Mouse (Mus musculus) left cerebral cortex, postnatal 10 days (tissue): ENCODE measurements around the gene Ski. TPM values are rescaled to one million over a fixed set of nuclear protein-coding genes. Genes with fewer than 3 reads are reported as not detected.

ENCODE experiments used
- DNase-seq, 2 experiments: peaks; one replicate each; pipeline ENCODE4 v3.0.0; 2021 to 2022; ENCODE audit warnings: low spot score in 2 of 2, mixed read lengths in 1 of 2; ENCODE audit errors: extremely low spot score in 1 of 2
- intact Hi-C: fragments of 180-260 bp; cut with DNase I; formaldehyde crosslinking; loops from one replicate; pipeline ENCODE4 v1.15.1; 2025
- total RNA-seq, 2 experiments: library from RNA; stranded (reverse); gene quantifications; 2 replicates each; pipeline ENCODE4 v1.2.3; 2021

The Ski gene
- total RNA-seq, 2 experiments from 2014 or later: 108 to 111 TPM

DNA sequence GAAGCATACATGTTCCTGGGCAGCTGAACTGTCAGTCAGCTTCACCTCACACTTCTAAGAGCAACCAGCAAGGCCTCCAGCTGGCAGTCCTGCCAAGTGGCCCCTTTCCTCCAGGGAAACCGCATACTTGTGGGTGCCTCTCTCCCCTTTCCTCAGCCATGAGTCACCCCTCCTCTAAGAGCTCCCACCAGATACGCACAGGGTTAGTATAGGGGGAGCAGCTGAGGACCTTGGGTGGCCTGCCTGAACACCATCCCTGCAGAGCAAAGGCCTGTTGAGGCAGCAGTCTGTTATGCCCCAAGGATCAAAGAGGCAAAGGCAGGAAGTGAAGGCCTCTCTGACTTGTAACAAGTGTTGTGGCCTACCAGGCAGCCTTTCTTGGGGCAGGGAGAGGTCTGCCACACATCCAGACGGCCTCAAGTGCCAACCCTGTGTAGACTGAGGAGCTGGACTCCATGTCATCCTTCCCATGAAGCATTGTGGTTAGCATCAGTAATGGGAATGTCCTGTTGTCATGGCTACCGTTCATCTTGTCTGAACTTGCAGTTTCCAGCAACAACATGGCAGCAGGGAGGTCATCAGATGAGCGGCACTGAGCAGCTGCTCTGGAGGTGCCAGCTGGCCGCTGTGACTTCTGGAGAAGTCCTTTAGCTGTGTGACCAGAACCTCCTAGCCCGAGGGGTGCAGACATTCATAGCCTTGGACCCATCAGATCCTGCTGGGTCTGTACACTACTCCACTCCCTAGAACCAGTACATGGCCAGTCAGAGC is 95.6 kb downstream of the Ski start:
- intact Hi-C loops: no loop called here
- peak in 1 of 2 experiments; percentile 20 for DNase-seq

DNA sequence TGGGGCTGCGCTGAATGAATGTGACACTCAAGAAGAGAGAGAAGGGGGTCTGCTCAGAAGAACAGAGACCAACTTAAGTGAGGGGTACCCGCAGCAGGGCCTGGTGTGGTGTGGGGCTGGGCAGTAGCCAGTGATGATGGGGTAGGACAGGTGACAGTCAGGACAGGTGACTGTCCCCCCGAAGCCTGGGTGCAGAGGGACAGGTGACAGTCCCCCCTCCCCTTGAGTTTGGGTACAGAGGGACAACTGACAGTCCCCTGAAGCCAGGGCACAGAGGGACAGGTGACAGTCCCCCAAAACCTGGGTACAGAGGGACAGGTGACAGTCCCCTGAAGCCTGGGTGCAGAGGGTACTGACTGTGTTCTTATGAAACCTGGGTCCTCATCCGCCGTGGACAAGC is 96.2 kb downstream of the Ski start:
- DNase-seq: no peak
- intact Hi-C loops: no loop called here

- intact Hi-C loops: no loop called here
- DNase-seq: no peak
Measured at GRCm38 (mm10) chr4:155125310-155125709, 97.1 kb downstream of the Ski start.

GRCm38 (mm10) chr4:155123868-155124534 is 98.4 kb downstream of the Ski start:
- intact Hi-C loops: no loop called here
- DNase-seq: no peak

- intact Hi-C loops: no loop called here
- peak; percentile 95 to 97 for DNase-seq
Measured at GRCm38 (mm10) chr4:155122444-155123040, 99.8 kb downstream of the Ski start.

GRCm38 (mm10) chr4:155121915-155122443 is 100.4 kb downstream of the Ski start:
- DNase-seq: no peak
- intact Hi-C loops: no loop called here

- no peak for DNase-seq
- intact Hi-C loops: no loop called here
Measured at GRCm38 (mm10) chr4:155121222-155121621, 101.2 kb downstream of the Ski start.

- no peak for DNase-seq
- intact Hi-C loops: no loop called here
Measured at GRCm38 (mm10) chr4:155120583-155120982, 101.8 kb downstream of the Ski start.

- DNase-seq: no peak
- intact Hi-C loops: no loop called here
Measured at GRCm38 (mm10) chr4:155120038-155120437, 102.4 kb downstream of the Ski start.

DNA sequence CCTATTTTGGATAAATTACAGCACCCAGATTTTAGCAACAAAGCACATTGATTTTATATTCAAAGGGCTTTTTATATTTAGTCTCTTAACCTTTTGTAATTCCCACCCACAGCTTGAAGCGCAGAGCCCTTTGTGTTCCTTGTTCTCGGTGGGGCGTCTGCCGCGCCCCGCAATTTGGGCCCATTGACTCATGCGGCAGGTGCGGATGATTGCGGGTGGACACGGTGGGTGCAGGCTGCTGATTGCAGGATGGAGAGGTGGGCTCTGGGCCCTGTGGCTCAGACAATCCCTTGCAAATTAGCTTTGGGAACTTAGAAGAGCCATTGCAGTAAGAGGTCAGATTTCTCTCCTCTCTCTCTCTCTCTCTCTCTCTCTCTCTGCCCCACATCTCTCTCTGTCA is 104.1 kb downstream of the Ski start:
- DNase-seq: no peak
- intact Hi-C loops: no loop called here

- intact Hi-C loops: no loop called here
- no peak for DNase-seq
Measured at GRCm38 (mm10) chr4:155117396-155117978, 104.9 kb downstream of the Ski start.

DNA sequence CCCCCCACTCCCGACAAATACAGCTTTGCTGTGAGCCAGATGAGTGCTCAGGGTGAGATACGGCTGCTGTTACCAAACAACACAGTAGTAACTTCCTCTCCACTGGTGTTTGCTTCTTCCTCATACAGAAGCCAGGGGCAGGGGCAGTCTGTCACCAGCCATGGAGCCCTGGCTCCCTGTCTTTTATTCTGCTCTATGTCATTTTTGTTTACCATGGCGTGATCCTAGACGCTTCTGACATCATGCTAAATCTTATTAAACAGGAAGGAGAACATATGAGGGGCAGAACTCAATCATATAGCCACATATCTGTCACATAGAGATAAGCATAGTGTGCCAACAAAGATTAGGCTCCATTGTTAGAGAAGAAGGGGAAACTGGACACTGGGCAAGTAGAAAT is 105.8 kb downstream of the Ski start:
- no peak for DNase-seq
- intact Hi-C loops: no loop called here

GRCm38 (mm10) chr4:155113766-155114410 is 108.5 kb downstream of the Ski start:
- intact Hi-C loops: no loop called here
- DNase-seq: peak; percentile 28 to 51

DNA sequence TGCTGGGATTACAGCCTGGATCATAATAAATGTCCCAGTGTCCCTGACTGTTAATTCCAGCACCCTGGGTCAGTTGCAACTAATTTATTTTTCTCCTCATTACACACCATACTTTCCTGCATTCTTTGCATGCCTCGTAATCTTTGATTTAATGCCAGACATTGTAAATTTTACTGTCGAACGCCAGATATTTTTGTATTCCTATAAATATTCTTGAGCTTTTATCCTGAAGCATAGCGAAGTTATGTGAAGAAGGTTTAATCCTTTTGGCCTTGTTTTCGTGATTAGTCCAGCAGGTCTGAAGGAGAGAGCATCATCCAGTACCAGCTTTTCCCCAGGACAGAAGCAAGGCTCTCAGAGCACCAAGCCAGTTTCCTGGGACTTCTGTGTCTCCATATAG is 112.9 kb downstream of the Ski start:
- intact Hi-C loops: no loop called here
- no peak for DNase-seq

GRCm38 (mm10) chr4:155107886-155108285 is 114.5 kb downstream of the Ski start:
- intact Hi-C loops: no loop called here
- no peak for DNase-seq
